Mouse (Mus musculus) NIH3T3 (cell line): ENCODE results near the gene Ttc9b.
A peak's percentile ranks its signal among the peaks of the same experiment; 100 is the strongest.

Experiments
- DNase-seq: peaks from one replicate; pipeline ENCODE4 v3.0.0-alpha.2; 2012; ENCODE audit warnings: low read depth

Ttc9b gene

DNA sequence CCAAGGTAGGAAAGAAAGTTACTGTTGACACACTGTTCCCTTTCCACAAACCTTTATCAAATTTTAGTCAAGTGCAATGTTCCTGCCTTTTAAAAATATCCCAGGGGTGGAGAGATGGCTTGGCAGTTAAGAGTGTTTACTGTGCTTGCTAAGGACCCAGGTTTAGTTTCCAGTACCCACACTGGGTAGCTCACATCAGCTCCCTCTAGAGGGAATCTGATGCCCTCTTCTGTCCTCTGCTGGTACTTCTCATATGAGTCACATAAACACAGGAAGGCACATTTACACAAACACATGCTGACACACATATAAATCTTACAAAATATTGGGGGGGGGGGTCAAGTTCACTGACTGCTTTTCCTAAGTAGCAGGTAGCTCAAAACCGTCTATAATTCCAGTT lies 9.2 kb upstream of the Ttc9b start:
- DNase-seq = peak; percentile 15

DNA sequence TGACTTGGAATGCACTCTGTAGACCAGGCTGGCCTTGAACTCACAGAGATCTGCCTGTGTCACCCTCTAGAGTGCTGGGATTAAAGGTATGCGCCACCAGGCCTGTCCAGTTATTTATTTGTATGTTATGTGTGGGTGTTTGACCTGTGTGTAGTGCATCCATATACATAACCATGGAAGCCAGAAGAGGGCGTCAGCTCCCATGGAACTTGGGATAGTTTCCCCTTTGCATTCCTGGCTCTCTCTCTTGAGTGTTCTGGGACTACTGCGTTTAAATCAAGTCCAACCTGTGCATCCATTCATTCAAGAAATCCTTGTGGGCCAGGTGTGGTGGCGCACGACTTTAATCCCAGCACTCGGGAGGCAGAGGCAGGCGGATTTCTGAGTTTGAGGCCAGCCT lies 7.2 kb upstream of the Ttc9b start:
- DNase-seq = no peak

DNA sequence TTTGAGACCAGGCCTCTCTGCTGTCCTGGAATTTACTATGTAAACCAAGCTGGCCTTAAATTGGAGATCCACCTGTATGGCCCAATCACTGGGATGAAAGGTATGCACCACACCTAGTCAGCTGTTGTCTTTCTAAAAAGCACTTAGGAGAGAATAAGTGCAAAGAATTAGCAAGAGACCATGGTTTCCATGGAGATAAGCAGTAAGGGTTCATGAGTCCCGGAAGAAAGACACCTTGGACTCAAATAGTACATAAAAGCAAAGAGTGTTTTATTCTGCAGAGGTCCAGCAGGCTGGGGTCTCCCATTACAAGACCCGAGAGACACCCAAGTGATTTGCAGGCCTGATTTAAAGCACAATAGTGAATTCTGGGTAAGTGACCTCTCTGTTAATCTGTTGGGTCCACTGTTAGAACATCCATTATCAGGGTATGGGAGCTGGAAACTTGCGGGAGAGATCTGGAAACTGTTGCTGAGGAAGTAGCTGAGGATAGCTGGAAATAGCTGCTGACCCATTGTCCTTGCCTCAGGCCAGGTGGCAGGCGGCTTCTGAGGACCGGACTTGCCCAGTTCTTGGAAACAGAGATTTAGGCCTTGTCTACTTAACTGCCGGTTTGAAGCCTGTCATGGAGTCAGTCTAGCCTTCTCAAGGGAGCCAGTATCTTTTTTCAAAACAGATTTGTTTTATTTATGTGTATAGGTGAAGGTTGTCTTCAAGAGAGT lies 6.3 kb upstream of the Ttc9b start:
- no peak for DNase-seq

DNA sequence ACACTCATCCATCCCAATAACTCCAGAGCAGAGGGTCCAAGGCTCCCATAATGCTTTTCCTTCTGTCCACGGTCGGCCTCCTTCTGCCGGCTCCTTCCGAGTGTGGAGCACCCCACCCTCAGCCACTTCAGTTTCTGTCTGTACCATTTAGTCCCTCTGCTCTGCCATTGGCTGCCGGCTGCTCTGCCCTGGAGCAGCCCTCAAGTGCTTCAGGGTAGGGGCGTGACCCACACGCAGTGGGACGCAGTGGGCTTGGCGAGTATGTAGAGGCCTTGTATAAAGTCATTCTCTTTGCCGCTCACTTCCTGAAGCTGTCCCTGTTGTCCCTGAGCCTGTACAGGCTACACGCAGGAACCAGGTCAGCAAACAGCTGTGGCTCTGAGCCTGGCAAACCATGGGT lies 4.0 kb upstream of the Ttc9b start:
- no peak for DNase-seq

DNA sequence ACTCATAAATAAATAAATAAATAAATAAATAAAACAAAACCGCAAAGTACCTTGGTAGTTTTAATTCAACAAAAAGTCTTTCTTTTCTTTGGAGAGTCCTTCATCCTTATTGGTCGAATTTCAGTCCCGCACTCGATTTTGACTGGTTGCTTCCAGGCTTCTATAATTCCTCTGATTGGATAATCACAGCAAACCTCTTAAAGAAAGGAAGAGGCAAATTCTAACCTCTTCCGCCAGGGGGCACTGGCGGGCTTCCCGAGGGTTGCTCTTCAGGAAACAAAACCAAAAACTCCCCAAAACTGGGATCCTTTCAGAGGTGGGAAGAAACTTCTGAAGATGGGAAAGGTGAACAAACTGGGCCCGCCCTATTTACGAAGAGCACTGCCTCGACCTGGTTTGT lies 2.8 kb upstream of the Ttc9b start:
- DNase-seq = peak; percentile 97

DNA sequence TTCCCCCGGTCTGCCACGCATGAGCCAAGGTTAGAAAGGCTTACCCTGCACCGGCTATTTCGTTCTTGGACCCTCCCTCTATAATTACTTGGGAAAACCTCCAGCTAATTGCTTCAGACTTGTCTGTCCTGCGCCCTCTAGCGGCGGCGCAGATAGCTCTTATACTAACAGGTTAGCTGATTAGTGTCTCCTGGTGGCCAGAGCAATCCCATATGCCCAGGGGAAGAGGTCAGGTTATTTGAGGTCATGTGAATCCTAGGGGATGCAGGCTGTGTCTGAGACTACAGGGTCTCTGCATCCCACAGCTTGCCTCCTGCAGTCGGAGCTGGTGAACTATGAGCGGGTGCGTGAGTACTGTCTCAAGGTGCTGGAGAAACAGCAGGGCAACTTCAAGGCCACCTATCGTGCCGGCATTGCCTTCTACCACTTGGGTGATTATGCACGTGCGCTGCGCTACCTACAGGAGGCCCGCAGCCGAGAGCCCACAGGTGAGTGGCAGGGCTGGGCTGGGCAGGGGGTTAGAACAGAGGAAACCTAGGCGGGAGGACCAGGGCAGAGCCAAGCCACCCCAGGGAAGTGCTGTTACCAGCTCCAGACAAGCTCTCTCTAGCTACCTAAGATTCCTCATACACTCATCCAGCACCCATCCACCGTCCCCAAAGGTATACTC lies 1.0 kb downstream of the Ttc9b start:
- DNase-seq = peak; percentile 54

DNA sequence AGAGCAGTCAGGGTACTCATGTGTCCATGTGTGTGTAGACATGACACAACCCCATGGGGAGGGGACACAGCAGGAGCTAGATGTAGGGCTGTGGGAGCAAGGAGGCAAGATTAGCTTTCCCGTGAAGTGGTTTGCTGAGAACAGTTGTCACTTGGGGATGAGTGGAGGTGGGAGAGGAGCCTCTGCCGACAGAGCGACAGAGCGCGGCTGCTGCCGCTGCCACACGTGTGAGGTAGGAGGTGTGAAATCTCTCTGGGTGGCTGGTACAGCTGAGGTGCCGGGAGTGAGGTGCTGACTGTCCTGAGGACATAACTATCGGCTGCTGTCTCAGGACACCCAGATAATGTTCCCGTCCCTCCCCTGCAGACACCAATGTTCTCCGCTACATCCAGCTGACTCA lies 1.8 kb downstream of the Ttc9b start:
- no peak for DNase-seq

DNA sequence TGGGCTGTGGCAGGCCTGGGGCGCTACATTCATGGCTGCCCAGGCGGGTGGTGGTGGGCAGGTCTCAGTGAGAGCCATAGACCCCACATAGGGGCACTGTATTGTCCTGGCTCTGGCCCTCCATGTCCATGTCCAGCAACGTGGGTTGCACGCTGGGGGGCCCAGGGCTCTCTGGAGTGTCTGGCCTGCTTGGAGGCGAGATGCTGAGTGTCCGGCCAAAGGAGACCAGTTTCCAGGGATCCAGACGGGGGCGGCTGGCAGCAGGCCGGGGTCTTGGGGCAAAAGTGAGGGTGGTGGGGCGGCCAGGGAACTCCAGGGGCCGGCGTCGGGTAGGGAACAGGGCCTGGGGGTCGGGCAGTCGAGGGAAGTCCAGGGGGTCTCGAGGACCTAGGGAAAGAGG lies 2.9 kb downstream of the Ttc9b start:
- no peak for DNase-seq

DNA sequence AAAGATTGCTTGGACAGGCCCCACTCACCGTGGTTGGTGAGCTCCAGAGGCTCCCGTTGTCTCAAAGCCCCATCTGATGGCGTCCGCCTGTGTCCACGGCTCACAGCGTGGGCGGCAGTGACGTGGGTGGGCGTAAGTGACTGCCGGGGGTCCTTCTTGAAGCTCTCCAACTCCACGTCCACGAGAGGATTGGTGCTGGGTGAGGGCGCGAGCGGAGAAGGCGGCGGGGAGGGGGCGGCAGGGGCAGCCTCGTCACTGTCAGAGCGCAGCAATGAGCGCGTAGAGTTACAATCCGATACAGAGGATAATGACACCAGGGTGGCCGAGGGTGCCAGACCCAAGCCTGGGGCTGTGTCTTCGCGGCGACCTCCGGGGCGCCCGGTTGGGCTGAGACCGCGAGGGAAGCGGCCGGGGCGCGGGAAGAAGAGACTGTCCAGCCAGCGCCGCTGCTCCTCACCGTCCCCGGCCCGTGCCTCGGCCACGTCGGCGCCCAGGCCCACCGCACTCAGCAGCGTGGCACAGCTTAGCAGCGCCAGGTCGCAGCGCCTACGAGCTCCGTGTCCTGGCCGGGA lies 4.2 kb downstream of the Ttc9b start:
- no peak for DNase-seq

DNA sequence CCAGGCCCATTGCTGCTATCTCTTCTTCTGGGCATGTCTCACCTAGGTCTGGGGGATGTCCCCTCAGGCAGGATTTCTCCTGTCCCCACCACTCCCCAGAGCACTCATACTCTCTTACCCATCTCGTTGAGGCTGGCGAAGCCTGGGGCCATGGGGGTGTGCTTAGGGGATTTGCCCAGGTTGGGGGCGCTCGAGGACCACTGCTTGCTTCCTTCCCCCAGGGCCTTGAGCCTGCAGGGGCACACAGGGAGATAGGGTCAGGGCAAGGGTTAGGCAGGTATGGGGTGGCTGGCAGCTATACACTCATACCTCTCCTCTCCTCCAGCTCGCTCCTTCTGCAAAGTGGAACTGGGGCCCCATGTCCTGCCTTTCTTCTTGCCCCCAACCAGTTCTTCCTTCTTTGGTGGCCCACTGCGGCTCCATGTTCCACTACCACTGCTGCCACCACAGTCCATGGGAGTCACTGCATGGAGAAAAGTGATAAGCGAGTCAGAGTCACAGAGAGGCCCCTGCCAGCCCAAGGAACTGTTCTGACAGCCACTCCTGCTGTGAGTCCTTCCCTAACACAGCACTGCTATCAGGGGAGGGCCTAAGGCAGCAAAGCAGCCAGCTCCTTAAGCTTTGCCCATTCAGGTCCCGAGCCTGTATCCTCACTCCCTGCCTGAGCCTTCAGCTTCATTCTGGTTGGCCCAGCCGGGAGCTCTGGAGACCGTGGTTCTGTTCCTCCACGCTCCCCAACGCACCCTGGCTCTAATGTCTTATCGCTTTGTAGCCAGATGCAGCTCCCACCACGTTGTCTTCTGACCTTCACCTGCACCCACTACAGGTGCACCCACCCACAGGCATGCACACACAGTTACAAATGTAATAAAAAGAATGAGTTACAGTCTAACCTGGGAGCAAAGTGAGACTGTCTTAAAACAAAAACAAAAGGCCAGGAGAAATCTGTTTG lies 5.3 kb downstream of the Ttc9b start:
- DNase-seq = no peak

DNA sequence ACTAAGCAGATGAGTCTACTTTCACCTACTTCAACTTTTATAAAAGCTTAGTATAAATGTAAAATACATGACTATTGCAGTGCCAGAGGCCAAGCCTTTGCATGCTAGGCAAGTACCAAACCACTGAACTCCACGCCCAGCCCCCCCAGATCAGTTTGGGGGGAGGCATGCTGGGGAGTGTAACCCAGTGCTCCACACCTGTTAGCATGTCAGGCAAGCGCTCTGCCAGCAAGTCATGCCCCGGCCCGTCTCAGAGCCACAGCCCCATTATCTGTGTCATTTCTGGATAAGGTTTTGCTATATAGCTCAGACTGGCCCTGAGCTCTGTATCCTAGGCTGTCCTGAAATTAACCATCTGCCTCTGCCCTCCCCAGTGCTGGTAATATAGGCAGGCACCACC lies 8.3 kb downstream of the Ttc9b start:
- no peak for DNase-seq

DNA sequence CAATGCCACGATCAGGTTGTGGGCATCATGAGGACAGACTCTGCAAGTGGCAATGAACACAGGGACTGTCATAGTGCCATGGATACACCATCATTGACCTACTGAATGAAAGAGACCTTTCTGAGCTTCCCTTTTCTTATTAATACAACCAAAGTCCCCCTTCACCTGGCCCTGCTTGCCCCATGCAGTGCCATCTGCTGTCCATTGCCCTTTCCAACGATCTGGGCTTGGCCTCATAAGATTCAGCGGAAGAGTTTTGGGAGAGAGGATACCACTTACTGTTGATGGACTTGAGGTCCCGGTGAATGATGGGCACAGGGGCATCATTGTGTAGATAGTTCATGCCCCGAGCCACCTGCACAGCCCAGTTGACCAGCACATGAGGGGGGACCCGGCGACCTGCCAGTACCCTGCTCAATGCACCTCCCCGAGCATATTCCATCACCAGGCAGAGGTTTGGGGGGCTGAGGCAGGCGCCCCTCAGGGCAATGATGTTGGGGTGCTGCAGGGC lies 19.4 kb downstream of the Ttc9b start:
- DNase-seq = no peak

DNA sequence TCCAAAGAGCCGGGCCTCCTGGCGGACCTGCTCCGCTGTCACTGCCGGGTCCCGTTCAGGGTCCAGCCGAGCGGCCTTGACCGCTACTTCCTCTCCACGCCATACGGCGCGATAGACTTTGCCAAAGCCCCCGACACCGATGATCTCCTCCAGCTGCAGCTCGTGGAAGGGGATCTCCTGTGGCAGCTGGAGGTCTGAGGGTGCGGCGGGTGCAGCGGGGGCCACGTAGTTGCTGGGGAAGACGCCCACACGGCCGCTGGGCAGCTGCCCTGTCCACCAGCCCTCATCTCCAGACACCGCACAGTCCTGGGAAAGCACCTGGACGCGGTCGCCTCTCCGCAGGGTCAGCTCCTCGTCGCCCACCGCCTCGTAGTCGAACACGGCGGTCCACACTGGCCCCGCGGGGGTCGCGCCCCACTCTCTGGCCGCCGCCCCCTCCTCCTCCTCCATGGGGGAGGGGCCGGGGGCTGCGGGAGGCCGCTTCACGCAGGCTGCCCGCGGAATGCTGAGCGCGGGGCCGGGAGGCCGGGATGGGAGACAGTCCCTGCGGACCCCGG lies 19.9 kb downstream of the Ttc9b start:
- DNase-seq = peak; percentile 32

DNA sequence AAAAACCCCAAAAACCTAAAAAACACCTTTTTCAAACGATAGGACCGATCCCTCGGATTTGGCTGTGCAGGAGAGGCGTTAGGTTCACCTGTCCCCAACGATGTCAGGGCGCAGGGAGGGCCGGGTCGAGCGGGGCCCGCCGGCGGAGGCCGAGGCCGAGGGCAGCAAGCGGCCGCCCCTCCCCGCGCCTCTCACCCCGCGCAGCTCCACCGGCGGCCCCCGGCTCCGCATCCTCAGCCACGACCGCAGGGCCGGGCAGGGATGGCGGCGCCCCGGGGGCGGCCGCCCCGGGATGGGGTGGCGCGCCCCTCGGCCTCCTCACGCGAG lies 20.4 kb downstream of the Ttc9b start:
- no peak for DNase-seq

DNA sequence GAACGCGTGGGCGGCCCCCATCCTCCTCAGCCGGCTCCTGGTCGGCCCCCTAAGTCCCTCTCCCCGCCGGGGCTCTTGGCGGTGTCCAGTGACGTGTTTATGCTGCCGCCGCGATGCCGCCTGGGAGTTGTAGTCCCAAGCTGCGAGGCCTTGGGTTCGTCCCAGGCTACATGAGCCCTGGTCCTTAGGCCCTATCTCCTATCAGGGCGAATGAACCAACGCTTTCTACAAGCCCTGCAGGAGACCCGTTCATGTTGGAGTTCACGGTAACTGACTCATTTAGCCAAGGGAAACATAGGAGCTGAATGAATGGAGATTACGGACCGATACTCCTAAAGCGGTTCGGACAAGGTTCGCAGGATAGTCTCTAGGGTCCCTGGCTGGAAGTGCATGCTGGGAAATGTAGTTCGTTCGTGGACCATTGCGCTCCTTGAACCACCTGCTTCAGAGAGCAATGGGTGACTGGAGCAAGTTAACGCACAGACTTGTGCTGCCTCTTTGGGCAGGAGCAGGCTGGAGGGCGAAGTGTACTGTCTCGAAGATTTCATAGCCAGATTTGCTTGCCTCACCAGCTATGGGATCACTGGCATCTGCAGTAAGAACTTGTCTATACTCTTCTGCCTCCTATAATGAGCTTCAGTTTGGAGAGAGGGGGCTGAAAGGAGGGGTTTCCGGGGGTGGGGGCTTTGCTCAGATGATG lies 21.0 kb downstream of the Ttc9b start, which contains the start of gene Map3k10:
TSS of gene Map3k10 (minus strand) at position 77 of the 700 bp plus-strand sequence.
- DNase-seq = peak; percentile 95

DNA sequence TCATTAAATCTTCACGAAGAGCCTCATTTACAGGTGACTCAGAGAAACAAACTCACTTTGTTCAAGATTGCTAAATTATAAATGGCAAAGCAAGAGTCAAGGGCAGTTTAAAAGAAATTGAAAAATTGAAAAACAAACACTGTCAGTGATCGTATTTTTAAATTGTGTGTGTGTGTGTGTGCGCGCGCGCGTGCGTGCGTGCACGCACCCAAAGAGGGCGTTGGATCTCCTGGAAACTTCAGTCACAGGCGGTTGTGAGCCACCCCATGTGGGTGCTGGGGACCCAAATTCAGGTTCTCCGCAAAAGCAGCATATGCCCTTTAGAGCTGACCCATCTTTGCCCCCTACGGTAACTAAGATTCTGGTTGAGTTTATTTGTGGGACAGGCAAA lies 21.5 kb downstream of the Ttc9b start:
- DNase-seq = no peak

DNA sequence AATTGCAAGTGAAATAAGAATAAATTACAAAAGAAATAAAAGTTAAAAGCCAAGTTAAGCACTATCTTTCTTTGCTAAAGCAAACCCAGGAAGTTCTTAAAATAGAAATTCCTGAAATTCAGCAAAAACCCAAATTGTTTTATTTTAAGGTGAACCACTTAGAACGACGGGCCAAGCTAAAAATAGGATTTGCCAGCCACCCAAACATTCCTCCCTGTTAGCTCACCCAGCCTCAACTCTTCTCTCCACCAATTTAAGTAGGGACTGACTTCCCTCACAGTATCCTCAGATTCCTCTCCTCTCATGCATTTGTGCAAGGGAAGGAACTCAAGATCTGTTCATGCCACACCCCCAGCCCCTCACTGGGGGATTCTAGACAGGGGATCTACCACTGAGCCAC lies 29.5 kb downstream of the Ttc9b start:
- DNase-seq = peak; percentile 59

DNA sequence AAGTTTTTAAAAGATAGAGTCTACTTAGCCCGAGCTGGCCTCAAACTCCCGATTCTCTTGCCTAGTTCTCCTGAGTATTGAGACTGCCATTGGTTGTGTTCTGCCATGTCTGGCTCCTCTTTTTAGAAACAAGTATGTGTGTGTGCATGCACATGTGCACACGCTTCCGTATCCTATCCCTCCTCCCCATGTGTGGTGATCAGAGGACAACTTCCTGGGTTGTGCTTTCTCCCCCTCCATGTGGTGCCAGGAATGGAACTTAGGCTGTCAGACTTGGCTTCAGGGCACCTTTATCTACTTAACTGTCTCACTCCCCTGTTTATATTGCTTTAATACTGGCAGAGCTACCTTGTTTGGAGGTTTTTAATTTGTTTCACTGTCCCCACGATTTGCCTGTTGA lies 31.5 kb downstream of the Ttc9b start:
- no peak for DNase-seq

DNA sequence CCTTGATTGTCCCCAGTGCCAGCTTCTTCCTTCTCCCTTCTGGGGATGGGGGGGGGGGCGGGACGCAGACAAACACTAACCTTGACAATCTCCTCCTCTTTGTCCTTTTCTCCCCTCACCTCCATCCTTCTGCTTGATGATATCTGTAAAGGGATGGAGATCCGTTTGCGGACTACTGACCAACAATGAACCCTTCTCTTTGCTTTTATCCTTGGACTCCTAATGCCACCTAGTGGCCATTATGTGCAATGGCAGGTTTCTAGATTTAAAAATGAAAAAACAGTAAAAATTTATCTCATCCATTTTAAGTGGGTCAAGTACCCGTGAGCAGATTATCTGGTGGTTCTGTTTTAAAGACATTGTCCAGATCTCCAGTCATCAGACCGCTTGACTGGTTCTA lies 32.0 kb downstream of the Ttc9b start:
- peak; percentile 76 for DNase-seq

DNA sequence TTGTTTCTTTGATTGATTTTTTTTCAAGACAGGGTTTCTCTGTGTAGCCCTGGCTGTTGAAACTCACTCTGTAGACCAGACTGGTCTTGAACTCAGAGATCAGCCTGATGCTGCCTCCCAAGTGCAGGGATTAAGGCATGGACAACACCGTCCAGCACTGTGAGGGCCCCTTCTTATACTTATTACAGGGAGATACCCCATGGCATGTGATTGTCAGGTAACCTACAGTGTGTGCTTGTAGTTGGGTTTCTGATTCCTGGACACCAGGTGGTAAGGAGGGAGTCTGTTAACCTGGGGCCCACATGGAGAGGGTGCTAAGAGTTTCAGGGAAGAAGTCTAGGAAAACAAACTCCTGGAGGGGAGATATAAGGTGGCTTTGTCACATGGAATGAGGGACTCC lies 33.3 kb downstream of the Ttc9b start:
- no peak for DNase-seq

DNA sequence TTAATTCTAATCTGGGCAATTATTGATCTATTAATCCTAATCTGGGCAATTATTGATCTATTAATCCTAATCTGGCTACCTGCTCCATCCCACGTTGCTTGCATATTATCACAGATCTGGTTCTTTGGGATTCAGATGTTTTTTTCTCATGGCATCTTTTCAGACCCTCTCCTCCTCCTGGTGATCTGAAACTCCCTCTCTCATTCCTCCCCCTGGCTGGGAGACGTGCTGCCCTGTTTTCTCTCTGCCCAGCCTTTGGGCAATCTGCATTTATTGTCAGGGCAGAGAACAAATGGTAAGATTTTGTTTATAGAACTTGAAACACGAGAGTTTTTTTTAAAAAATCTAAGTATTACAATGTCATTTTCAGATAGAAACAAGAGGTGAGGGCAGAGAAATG lies 34.1 kb downstream of the Ttc9b start:
- no peak for DNase-seq
